Mouse (Mus musculus) large intestine, adult 2 months (tissue): ENCODE results near the gene Abhd14a. TPM values are rescaled to one million over a fixed set of nuclear protein-coding genes. Genes with fewer than 3 reads are reported as not detected.
A peak's percentile ranks its signal among the peaks of the same experiment; 100 is the strongest.
"Not testable (repeated sequence)": the region's sequence is repeated elsewhere in the genome, so short reads cannot be mapped to it uniquely, and the experiment has no call there.

Source experiments
- DNase-seq: peaks from one replicate; pipeline ENCODE4 v3.0.0-alpha.2; 2012; ENCODE audit warnings: low read depth, low spot score
- WGBS: fragments of 180-500 bp; shearing (Covaris S2); methylation state at CpG from one replicate; pipeline ENCODE4 v1.1.7; 2018; 5-methylcytosine and 5-hydroxymethylcytosine counted together
- polyA plus RNA-seq: library from polyadenylated mRNA; depleted of rRNA; stranded (reverse); fragments of >200 nt; gene quantifications from 2 replicates; pipeline ENCODE4 v1.2.3, GENCODE M21; 2012; rRNA removed

Abhd14a gene
- 43.9 and 46.5 TPM in 2 replicates for polyA plus RNA-seq

- under 1% methylated on average over 24 of the region's 24 CpGs for WGBS
- DNase-seq, result peak; percentile 88
Measured at GRCm38 (mm10) chr9:106447348-106447747, at the start of gene Abhd14a, which contains the start of gene Abhd14b. Gene Abhd14a, minus strand, starts transcription at chr9:106447678. Gene Abhd14b, plus strand, starts transcription at chr9:106447459.

GRCm38 (mm10) chr9:106487602-106488001, 40.1 kb upstream of the Abhd14a start:
- not testable (repeated sequence) for DNase-seq
- WGBS, result 86% methylated on average over 6 of the region's 6 CpGs

- 88% methylated on average over 10 of the region's 10 CpGs for WGBS
- no peak for DNase-seq
Measured at GRCm38 (mm10) chr9:106485076-106485475, 37.6 kb upstream of the Abhd14a start.

- no peak for DNase-seq
- 93% methylated on average over 17 of the region's 17 CpGs for WGBS
Measured at GRCm38 (mm10) chr9:106483606-106484005, 36.1 kb upstream of the Abhd14a start.

GRCm38 (mm10) chr9:106483136-106483535, 35.7 kb upstream of the Abhd14a start:
- 95% methylated on average over 10 of the region's 10 CpGs for WGBS

GRCm38 (mm10) chr9:106482578-106483115, 35.2 kb upstream of the Abhd14a start:
- DNase-seq, result no peak
- 89% methylated on average over 17 of the region's 17 CpGs for WGBS

More at GRCm38 (mm10) chr9:106483136-106483535, 35.7 kb upstream of the Abhd14a start:
- DNase-seq, result no peak

GRCm38 (mm10) chr9:106481676-106482075, 34.2 kb upstream of the Abhd14a start:
- no peak for DNase-seq
- WGBS, result 95% methylated on average over 13 of the region's 13 CpGs

GRCm38 (mm10) chr9:106481075-106481474, 33.6 kb upstream of the Abhd14a start:
- DNase-seq, result no peak
- WGBS, result 82% methylated on average over 15 of the region's 15 CpGs

- 90% methylated on average over 7 of the region's 7 CpGs for WGBS
Measured at GRCm38 (mm10) chr9:106480541-106480940, 33.1 kb upstream of the Abhd14a start.

GRCm38 (mm10) chr9:106478101-106478500, 30.6 kb upstream of the Abhd14a start:
- DNase-seq, result no peak
- WGBS, result 59% methylated on average over 9 of the region's 9 CpGs

More at GRCm38 (mm10) chr9:106480541-106480940, 33.1 kb upstream of the Abhd14a start:
- no peak for DNase-seq

GRCm38 (mm10) chr9:106477649-106478048, 30.2 kb upstream of the Abhd14a start:
- no peak for DNase-seq
- 0% methylated on average over 16 of the region's 16 CpGs for WGBS

- under 1% methylated on average over 41 of the region's 41 CpGs for WGBS
- DNase-seq, result peak; percentile 99
Measured at GRCm38 (mm10) chr9:106476924-106477484, 29.5 kb upstream of the Abhd14a start, which contains the start of gene Parp3. Gene Parp3, minus strand, starts transcription at chr9:106476949.

- WGBS, result 5% methylated on average over 16 of the region's 16 CpGs
Measured at GRCm38 (mm10) chr9:106476002-106476923, 28.8 kb upstream of the Abhd14a start.

GRCm38 (mm10) chr9:106475663-106476001, 28.2 kb upstream of the Abhd14a start, which contains the start of gene Rrp9:
Gene Rrp9, plus strand, starts transcription at chr9:106475963.
- WGBS, result 58% methylated on average over 10 of the region's 10 CpGs
- no peak for DNase-seq

More at GRCm38 (mm10) chr9:106476002-106476923, 28.8 kb upstream of the Abhd14a start:
- DNase-seq, result peak; percentile 40

- DNase-seq, result no peak
- 56% methylated on average over 7 of the region's 7 CpGs for WGBS
Measured at GRCm38 (mm10) chr9:106475046-106475445, 27.6 kb upstream of the Abhd14a start.

- WGBS, result 13% methylated on average over 6 of the region's 6 CpGs
- no peak for DNase-seq
Measured at GRCm38 (mm10) chr9:106474456-106474855, 27.0 kb upstream of the Abhd14a start.

- DNase-seq, result no peak
- whole genome bisulfite sequencing, result 63% methylated on average over 5 of the region's 5 CpGs
Measured at GRCm38 (mm10) chr9:106473753-106474105, 26.3 kb upstream of the Abhd14a start.

GRCm38 (mm10) chr9:106473081-106473752, 25.7 kb upstream of the Abhd14a start:
- WGBS, result 79% methylated on average over 16 of the region's 16 CpGs
- no peak for DNase-seq

- DNase-seq, result no peak
- 48% methylated on average over 4 of the region's 4 CpGs for WGBS
Measured at GRCm38 (mm10) chr9:106472321-106472720, 24.8 kb upstream of the Abhd14a start.

GRCm38 (mm10) chr9:106471892-106472291, 24.4 kb upstream of the Abhd14a start:
- WGBS, result 39% methylated on average over 5 of the region's 5 CpGs
- DNase-seq, result no peak
